20 mouse cellular contexts compared by ENCODE assay signal in genomic region chr15:102192820-102193386, GRCm38 (mm10). TPM values are rescaled to one million over a fixed set of nuclear protein-coding genes. Genes with fewer than 3 reads are reported as not detected.
DNase-seq lines count a peak whose midpoint lies in the region; ATAC-seq and TF ChIP-seq lines count a peak whose summit lies in the region.
"Had no signal": no experiment of that assay in that cellular context is flagged by ENCODE, and none has a peak within 500 bp of the region (broad histone marks: within the 10 kb centered on the region; RNA-seq: fewer than 3 reads in every experiment).

No protein-coding gene starts in this region.

- no peak for TF ChIP-seq POLR2A in bone marrow macrophage, adult 2 months (IDR thresholded peaks at IDR 0.05; ENCODE audit: borderline replicate concordance, low read depth, low read length)

- H3K27me3 ChIP-seq in heart, embryonic 13.5 days (replicated peaks), result no peaks in the 10 kb centered on the region
- H3K27me3 ChIP-seq in liver, embryonic 16.5 days (ENCODE audit: control insufficient read depth, insufficient read depth, low read depth, low read length), result no peaks in the 10 kb centered on the region
- H3K27me3 ChIP-seq: embryonic facial prominence, embryonic 13.5 days had no signal

- H3K27ac ChIP-seq in heart, embryonic 13.5 days (replicated peaks), result 0 out of 2 replicates have a peak overlapping the region, but pooled peaks have one; percentile 6
- H3K27ac ChIP-seq in bone marrow macrophage, adult 2 months (ENCODE audit: insufficient read depth, low read depth, low read length), result peak overlapping the region; percentile 95
- peak overlapping the region; percentile 36 for H3K27ac ChIP-seq in liver, embryonic 16.5 days (ENCODE audit: low read length)
- H3K27ac ChIP-seq: forebrain, embryonic 10.5 days; heart, embryonic 10.5 days had no signal

- no peak for DNase-seq in heart, adult 8-10 months (ENCODE audit: low spot score)
- peak; percentile 62 for DNase-seq in 416B (ENCODE audit: low read depth)
- DNase-seq in cerebellum, postnatal 36 days, result no peak
- no peak for DNase-seq in c-Kit-positive CD71-positive TER-119-positive erythroid progenitor cells, embryonic 14.5 days (ENCODE audit: low spot score)
- no peak for DNase-seq in ovary, postnatal 14 days (ENCODE audit: low spot score)
- DNase-seq: adrenal gland, postnatal 14 days; cerebellum, postnatal 14 days; heart, postnatal 36 days; kidney, adult 2 months; layer of hippocampus, postnatal 36 days; left cerebral cortex, postnatal 4 days; right cerebral cortex, postnatal 14 days had no signal

- no peak overlapping the region for H3K4me3 ChIP-seq in heart, embryonic 13.5 days
- peak overlapping the region; percentile 37 for H3K4me3 ChIP-seq in bone marrow macrophage, adult 2 months (ENCODE audit: insufficient read depth, low read length)
- no peak overlapping the region for H3K4me3 ChIP-seq in liver, embryonic 16.5 days (ENCODE audit: low read depth, low read length)
- H3K4me3 ChIP-seq: embryonic facial prominence, embryonic 13.5 days; forebrain, embryonic 10.5 days; heart, embryonic 10.5 days had no signal

- no peaks in the 10 kb centered on the region for H3K9me3 ChIP-seq in heart, embryonic 13.5 days
- H3K9me3 ChIP-seq in liver, embryonic 16.5 days (replicated peaks; ENCODE audit: control insufficient read depth, low read length), result no peaks in the 10 kb centered on the region
- H3K9me3 ChIP-seq: embryonic facial prominence, embryonic 13.5 days; forebrain, embryonic 10.5 days; G1E; heart, embryonic 10.5 days had no signal

- no peak overlapping the region for H3K9ac ChIP-seq in heart, embryonic 13.5 days
- H3K9ac ChIP-seq in liver, embryonic 16.5 days (ENCODE audit: low read depth, low read length), result no peak overlapping the region
- H3K9ac ChIP-seq: embryonic facial prominence, embryonic 13.5 days had no signal

- no peak for ATAC-seq in heart, embryonic 13.5 days (ENCODE audit: extremely low read depth, insufficient number of reproducible peaks, low FRiP score, low TSS enrichment)
- ATAC-seq in liver, embryonic 16.5 days (ENCODE audit: low read depth), result no peak
- ATAC-seq: hindbrain, embryonic 16.5 days had no signal

- peaks cover 2% of the 10 kb centered on the region; the same call in 1 of the 2 replicates for H3K36me3 ChIP-seq in heart, embryonic 13.5 days
- H3K36me3 ChIP-seq in liver, embryonic 16.5 days (ENCODE audit: control insufficient read depth, insufficient read depth), result no peaks in the 10 kb centered on the region

- no peak for TF ChIP-seq CTCF in bone marrow macrophage, adult 2 months (IDR thresholded peaks at IDR 0.05; ENCODE audit: low read depth, low read length)

- H3K4me1 ChIP-seq in heart, embryonic 13.5 days, result peaks cover 7% of the 10 kb centered on the region; the same call in 1 of the 2 replicates
- H3K4me1 ChIP-seq in bone marrow macrophage, adult 2 months (ENCODE audit: control insufficient read depth, insufficient read depth, low read length), result peaks cover 37% of the 10 kb centered on the region
- peaks cover 16% of the 10 kb centered on the region for H3K4me1 ChIP-seq in liver, embryonic 16.5 days (ENCODE audit: control insufficient read depth, low read depth, low read length)

- no peak overlapping the region for H3K4me2 ChIP-seq in heart, embryonic 13.5 days
- no peak overlapping the region for H3K4me2 ChIP-seq in liver, embryonic 16.5 days (ENCODE audit: low read depth, low read length)
- H3K4me2 ChIP-seq: embryonic facial prominence, embryonic 13.5 days had no signal

- 36% methylated on average over 5 of the region's 5 CpGs for WGBS in heart, embryonic 13.5 days
- WGBS in liver, embryonic 16.5 days (ENCODE audit: insufficient replicate concordance), result 9% methylated on average over 5 of the region's 5 CpGs

RNA-seq across cellular contexts. Expression of gene Zfp740, which starts 10.1 kb away (rescaled TPM):
- polyA plus RNA-seq in heart, embryonic 13.5 days (2015; fragmentation: Nextera tagmentation; extraction: Ambion mirVana), result 30.3 and 31.7 TPM in 2 replicates
- 10 to 100 TPM; 31.5 to 40.0 (median 35.5) TPM for total RNA-seq in heart, adult 8-10 months (2022)
- 71.6 and 79.5 TPM in 2 replicates for polyA plus RNA-seq in bone marrow macrophage, adult 2 months (2012; ENCODE audit: insufficient read depth, insufficient read length, missing spikeins)
- polyA plus RNA-seq in liver, embryonic 16.5 days (2015; fragmentation: Nextera tagmentation; extraction: Ambion mirVana), result 16.3 and 17.1 TPM in 2 replicates

RNA-seq across cellular contexts. Expression of gene Csad, which starts 11.6 kb away (rescaled TPM):
- polyA plus RNA-seq in heart, embryonic 13.5 days (2015; fragmentation: Nextera tagmentation; extraction: Ambion mirVana), result 33.4 and 41.6 TPM in 2 replicates
- total RNA-seq in heart, adult 8-10 months (2022), result 10 to 100 TPM; 14.2 to 18.9 (median 16.2) TPM
- 60.4 and 60.5 TPM in 2 replicates for polyA plus RNA-seq in bone marrow macrophage, adult 2 months (2012; ENCODE audit: insufficient read depth, insufficient read length, missing spikeins)
- polyA plus RNA-seq in liver, embryonic 16.5 days (2015; fragmentation: Nextera tagmentation; extraction: Ambion mirVana), result 53.0 and 60.2 TPM in 2 replicates

RNA-seq across cellular contexts. Expression of gene Itgb7, which starts 38.8 kb away (rescaled TPM):
- 0.46 and 0.78 TPM in 2 replicates for polyA plus RNA-seq in heart, embryonic 13.5 days (2015; fragmentation: Nextera tagmentation; extraction: Ambion mirVana)
- 1 to 10 TPM in 2 of 4 experiments, under 1 TPM in 2; 0.82 to 3.2 (median 1.5) TPM for total RNA-seq in heart, adult 8-10 months (2022)
- 32.3 and 35.8 TPM in 2 replicates for polyA plus RNA-seq in bone marrow macrophage, adult 2 months (2012; ENCODE audit: insufficient read depth, insufficient read length, missing spikeins)
- 5.5 and 5.6 TPM in 2 replicates for polyA plus RNA-seq in liver, embryonic 16.5 days (2015; fragmentation: Nextera tagmentation; extraction: Ambion mirVana)

RNA-seq across cellular contexts. Expression of gene Soat2, which starts 42.6 kb away (rescaled TPM):
- 0.53 and 1.5 TPM in 2 replicates for polyA plus RNA-seq in heart, embryonic 13.5 days (2015; fragmentation: Nextera tagmentation; extraction: Ambion mirVana)
- under 1 TPM in 3 of 4 experiments, not detected in 1; 0.11 to 0.13 (median 0.12) TPM for total RNA-seq in heart, adult 8-10 months (2022)
- polyA plus RNA-seq in bone marrow macrophage, adult 2 months (2012; ENCODE audit: insufficient read depth, insufficient read length, missing spikeins), result 0.50 TPM in 1 of 2 replicates, not detected in the other
- polyA plus RNA-seq in liver, embryonic 16.5 days (2015; fragmentation: Nextera tagmentation; extraction: Ambion mirVana), result 33.6 and 34.4 TPM in 2 replicates
- total RNA-seq: heart, postnatal 36 days; left cerebral cortex, postnatal 4 days had no signal
- polyA plus RNA-seq: embryonic facial prominence, embryonic 13.5 days; hindbrain, embryonic 16.5 days had no signal

RNA-seq across cellular contexts. Expression of gene Igfbp6, which starts 48.7 kb away (rescaled TPM):
- 3.5 and 3.7 TPM in 2 replicates for polyA plus RNA-seq in heart, embryonic 13.5 days (2015; fragmentation: Nextera tagmentation; extraction: Ambion mirVana)
- 10 to 100 TPM; 20.6 to 52.4 (median 26.0) TPM for total RNA-seq in heart, adult 8-10 months (2022)
- not detected in 2 replicates for polyA plus RNA-seq in bone marrow macrophage, adult 2 months (2012; ENCODE audit: insufficient read depth, insufficient read length, missing spikeins)
- polyA plus RNA-seq in liver, embryonic 16.5 days (2015; fragmentation: Nextera tagmentation; extraction: Ambion mirVana), result 1.5 and 2.4 TPM in 2 replicates

Comparison
In these comparisons a context has a peak if more than half of its experiments do, and no peak if none do; other contexts are left out.
1. H3K27ac ChIP-seq: peak in every context shown above with its lines; median percentile 95 in bone marrow macrophage, adult 2 months; 36 in liver, embryonic 16.5 days; 6 in heart, embryonic 13.5 days.